Mouse (Mus musculus): ENCODE results near the gene Plekhg3.
A peak's percentile ranks its signal among the peaks of the same experiment; 100 is the strongest.

The Plekhg3 gene

DNA sequence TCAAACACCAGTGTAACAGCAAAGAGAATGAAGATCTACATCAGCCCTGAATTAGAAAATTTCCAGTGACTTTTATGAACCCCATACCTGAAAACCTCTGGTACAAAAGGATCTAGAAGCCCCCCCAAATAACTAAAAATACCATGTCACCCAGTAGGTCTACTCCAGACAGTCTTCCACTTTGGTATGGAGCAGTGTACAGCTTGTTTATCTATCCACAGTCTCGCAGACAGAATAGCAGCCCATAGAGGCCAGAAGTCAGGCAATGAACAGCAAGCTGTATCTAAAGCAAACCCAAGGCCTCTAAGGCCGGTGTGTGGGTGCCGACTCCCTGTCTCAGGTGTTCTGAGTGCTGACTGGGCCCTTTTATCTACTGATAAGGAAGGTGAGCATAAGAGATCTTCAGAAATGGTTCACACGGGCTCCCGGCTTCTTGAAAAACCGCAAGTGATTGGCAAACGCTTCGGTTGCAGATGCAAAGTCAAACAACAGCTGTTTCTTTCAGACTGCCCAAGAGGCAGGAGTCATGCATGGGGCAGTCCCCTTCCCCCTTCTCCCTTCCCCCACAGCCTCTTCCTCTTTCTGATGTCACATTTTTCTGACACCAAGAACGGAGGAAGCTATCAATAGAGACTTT, 3.3 kb upstream of the Plekhg3 start:
- DNase-seq (ENCODE audit: low spot score in 2 of 2), result no peak

DNA sequence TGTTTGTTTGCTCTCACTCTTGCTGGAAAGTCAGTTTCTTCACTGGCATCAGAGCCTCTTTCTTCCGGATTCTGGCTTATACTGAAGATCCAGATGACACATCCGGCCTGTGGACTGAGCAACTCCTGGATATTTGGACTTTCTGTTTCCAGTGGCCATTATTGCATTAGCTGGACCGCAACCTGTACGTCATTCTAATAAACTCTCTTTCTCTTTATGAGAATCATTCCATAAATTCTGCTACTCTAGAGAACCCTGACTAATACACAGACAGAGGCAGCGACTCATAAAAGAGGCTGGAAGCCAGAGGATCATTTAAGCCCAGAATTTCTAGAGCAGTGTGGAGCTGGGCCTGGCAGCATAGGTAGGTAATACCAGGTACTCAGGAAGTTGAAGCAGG, 1.9 kb upstream of the Plekhg3 start:
- DNase-seq (ENCODE audit: low spot score in 2 of 2), result no peak

DNA sequence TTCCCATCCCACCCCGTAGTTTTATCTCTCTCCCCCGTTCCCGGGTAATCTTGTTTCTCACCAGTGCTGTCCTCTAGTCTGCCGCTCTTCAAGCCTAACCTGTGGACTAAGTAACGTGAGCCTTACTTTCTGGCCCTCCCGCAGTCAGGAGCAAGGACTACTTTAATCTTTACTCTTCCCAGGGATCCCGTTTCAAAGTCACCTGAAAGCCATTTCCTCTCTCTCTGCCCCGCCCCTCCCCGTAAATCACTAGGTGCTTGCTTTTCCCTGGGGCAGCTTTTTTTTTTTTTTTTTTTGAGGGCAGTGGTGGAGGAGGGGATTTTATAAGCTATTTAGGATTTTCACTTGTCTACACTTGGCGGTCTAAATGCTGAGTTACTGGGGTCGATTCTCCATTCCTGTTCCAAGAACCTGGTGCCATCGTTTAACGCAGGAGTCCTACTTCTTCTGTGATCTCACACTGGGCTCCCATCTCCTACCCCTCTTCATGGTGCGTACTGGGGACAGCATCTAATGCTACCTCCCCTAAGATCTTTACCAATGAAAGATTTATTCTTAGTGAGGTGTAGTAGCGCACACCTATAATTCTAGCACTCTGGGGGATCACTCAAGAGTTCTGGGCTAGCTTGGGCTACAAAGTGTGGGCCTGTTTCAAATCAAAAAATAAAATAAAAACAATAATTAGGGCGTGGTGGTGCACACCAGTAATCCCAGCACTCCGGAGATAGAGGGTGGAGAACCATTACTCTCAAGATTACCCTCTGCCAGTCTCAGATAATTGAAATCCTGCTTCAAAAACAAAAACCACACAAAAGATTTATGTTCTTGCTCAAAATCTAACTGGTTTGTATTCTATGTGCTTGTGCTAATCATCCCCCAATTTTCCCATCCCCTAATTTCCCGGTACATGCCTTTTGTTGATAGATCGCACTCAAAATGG, 1.6 kb downstream of the Plekhg3 start:
- no peak for DNase-seq (ENCODE audit: low spot score in 2 of 2)

GRCm38 (mm10) chr12:76532926-76533376, 2.3 kb downstream of the Plekhg3 start:
- no peak for DNase-seq (ENCODE audit: low spot score in 2 of 2)

DNA sequence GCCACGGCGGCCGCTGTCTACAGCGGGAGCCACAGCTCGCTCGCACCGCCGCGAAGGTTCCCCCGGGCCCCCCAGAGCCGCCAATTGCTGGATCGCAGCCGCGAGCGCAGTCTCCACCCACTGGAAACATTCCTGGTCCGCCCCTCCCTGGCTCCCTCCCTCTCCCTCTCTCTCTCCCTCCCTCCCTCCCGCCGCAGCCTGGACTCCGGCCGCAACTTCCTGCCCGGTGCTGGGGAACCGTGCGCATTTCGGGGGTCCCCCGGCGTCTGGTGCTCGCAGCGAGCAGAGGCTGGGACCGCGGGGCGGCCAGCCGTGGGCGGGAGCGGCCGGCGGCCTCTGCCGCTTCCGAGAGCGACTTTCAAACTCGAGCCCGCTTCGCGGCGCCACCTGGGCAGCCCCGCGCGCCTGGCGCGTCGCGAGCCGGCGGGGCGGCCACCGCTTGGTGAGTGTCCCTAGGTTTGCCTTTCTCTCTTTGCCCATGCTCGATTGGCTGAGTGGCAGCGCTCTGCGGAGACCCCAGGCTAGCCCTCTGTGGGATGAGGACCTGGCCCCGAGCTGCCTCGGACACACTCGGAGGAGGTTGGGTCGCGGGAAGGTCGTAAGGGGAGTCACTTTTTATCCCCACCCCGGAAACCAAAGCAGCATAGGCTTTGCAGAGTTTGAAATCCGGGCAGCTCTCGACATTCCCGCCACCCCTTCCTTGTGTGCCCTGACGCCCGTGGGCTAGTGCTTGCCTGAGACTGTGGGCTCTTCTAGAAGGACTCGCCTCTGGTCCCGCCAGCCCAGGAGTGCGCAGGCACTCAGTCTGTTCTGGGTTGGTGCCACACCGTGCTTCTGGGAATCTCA, 2.9 kb downstream of the Plekhg3 start:
- DNase-seq (ENCODE audit: low spot score in 2 of 2), result peak in 1 of 2 experiments; percentile 25

DNA sequence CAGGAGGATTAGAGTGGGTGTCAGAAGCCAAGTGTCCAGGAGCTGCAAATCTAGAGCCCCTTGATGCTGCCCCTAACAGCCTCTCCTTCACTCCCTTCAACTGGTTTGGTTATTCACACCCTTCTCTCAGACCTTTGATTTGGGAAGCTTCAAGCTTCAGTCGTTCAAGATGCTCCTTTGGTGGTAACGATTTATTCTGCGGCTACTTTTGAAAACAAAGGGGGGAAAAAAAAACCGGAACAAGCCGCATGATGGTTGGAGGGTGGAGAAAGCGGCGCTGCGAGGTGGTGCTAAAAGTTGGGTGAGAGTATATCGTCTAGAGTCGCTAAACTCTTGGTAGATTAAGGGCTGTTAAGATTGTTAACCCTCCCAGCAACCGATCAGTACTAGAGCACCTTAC, 3.5 kb downstream of the Plekhg3 start:
- no peak for DNase-seq (ENCODE audit: low spot score in 2 of 2)

GRCm38 (mm10) chr12:76534641-76535283, 4.1 kb downstream of the Plekhg3 start:
- DNase-seq (ENCODE audit: low spot score in 2 of 2), result no peak

DNA sequence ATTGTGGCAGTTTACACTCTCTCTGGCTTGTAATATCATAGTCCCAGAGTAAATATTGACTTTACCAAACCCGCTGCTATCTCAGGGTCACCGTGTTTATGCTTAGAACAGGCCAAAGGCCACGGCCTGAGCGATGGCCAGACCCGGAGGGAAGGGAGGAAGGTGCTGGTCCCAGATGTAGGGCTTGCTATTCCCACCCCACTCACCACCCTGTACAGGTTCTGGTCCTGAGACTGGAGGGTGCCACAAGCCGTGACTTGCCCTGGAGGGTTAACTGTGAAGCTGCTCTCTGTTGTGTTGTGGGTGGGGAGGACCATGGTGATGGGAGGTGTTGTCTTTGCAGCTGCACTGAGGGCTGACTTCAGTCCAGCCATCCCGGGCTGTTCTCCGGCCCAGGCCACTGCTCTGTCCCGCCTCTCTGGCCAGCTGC, 4.8 kb downstream of the Plekhg3 start:
- no peak for DNase-seq (ENCODE audit: low spot score in 2 of 2)

DNA sequence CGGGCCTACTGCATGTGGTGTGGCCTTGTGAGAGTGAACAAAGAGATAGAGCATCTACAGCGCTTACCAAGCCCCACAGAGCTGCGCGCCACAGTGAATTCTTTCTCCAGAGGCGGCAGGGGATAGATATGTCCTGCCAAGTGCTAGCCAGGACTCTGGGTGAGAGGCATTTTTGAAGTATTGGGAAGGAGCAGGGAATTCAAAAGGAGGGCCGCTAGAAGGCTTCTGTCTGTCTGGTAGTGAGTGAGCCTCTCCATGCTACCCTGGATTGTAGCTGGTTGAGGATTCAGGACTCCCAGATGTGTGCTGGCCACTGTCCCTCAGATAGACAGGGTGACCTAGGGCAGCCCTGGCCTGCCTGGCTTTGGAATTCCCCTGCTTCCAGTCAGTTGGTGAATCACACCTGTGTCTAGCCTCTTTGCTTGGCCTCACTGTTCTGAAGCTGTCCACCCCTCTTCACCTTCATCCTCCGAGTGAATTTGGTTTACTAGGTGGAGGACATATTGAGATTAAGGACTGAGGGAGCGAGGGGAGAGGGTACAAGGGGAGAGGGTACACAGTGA, 6.0 kb downstream of the Plekhg3 start:
- DNase-seq (ENCODE audit: low spot score in 2 of 2), result no peak

- DNase-seq (ENCODE audit: low spot score in 2 of 2), result no peak
These were observed 6.7 kb downstream of the Plekhg3 start for GRCm38 (mm10) chr12:76537434-76537833.

DNA sequence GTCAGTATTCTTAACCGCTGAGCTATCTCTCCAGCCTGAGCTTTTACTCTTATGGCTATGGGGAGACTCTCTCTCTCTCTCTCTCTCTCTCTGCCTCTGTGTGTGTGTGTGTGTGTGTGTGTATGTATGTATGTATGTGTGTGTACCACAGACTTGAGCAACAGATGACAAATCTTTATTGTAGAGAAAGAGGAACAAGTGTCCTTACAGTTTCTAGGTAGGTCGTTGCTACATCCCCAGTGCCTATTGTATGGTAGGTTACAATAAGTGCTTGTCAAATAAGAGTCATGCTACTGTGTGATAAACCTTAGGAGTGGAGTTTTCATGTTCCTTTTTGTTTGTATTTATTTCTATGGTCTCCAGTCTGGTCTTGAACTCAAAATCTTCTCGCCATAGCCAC, 9.5 kb downstream of the Plekhg3 start:
- DNase-seq (ENCODE audit: low spot score in 2 of 2), result no peak

DNA sequence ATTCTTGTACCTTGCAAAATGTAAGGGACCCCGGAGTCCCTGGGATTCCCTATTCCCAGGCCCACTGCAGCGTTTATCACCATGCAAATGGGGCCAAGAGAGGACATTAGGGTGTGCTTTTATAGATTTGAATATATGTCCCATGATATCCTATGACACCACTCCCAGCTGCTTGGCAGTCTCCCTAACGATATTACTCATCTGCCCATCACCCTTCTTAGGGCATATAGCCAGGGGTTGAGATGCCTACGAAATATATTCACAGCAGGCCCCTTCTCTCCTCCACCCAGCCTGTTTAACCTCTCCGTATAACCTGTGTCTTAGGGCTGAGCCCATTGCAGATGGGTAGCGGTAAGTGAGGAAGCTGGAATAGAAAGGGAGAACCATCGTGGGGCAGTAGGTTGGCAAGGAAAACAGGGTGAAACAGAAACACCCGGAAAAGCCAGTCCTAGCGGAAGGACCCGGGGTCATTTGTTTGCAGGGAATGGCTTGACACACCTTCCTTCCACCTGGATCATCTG, 10.1 kb downstream of the Plekhg3 start:
- DNase-seq (ENCODE audit: low spot score in 2 of 2), result no peak

GRCm38 (mm10) chr12:76541475-76541874, 10.8 kb downstream of the Plekhg3 start:
- no peak for DNase-seq (ENCODE audit: low spot score in 2 of 2)

DNA sequence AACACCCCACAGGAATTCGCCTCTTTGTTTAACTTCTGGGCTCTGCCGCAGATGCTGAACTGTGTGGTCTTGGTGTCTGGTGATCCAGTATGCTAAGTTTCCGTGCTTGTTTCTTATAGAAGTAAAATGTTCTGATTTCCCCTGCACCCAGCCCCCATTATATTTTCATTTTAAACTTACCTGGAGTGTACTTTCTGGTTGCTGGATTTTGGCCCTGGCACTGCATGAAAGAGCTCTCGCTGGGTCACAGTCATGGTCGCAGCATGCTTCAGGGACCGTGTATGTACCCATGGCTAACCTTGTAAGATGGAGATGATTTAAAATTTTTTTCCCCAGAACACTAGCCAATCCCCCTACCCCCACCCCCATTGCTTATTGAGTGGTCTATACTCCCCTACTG, 11.2 kb downstream of the Plekhg3 start:
- DNase-seq (ENCODE audit: low spot score in 2 of 2), result no peak

DNA sequence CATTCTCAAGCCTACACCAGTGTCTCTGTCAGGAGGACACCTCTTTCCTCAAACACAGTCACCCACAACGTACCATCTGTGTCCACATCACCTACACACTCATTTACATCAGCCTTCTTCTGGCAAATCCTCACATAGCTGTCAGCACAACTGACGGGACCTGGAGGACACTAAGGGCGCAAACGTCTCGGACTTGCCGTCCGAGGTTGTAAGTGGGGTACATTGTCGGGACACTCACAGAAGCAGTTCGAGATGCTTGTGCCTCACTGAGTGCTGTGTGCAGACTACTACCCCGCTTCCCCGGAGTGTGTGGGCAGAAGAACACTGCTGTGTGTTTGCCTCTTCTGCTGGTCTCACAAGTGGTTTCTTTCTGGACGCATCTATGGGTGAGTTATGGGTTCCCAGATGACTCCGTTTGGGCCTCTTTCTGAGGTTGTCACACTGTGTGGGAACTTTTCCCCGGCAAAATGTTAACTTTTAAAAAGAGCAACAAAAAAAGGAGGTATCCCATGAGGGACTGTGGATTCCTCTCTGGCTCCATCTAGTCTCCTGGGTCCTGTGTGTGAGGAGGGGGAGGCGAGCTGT, 15.2 kb downstream of the Plekhg3 start:
- no peak for DNase-seq (ENCODE audit: low spot score in 2 of 2)

DNA sequence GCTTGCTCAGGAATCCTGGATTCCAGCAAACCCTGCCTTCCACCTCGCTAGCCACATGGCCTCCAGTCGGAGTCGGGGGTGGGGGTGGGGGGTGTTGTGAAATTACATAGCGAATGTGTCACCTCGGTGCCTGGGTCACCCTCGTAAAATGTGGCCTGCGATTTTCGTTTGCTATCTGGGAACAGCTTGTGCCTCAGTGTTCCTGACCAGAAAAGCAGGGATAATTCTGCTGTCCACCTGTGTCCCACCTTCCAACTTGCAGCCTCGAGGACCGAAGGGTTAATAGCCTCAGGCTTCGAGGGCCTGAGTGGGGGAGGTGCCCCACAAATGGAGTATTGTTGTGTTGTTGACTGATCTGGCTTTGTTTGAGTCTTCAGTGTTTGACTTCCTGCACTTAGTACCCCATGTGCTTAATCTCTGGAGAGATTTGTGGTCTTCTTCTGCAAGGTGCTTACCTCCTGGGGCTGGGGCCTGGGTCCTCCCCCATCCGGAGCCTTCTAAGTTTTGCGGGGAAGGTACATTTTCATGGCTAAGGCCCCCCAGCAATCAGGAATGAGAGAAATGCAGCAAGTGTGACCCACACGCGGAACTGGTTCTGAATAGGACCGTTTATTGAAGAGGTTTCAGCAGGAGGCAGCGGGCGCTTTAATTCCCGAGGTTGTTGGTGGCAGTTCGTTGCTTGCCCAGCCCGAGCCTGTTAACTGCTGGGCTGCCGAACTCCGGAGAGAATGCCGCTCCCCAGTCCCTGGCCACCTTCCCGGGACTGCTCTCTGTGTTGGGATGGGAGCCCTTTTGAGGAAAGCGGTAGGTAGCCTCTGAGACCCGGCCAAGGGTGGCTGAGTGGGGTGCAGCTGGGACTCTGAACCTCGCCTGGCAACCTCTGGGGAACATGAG, 15.9 kb downstream of the Plekhg3 start:
- DNase-seq (ENCODE audit: low spot score in 2 of 2), result no peak

DNA sequence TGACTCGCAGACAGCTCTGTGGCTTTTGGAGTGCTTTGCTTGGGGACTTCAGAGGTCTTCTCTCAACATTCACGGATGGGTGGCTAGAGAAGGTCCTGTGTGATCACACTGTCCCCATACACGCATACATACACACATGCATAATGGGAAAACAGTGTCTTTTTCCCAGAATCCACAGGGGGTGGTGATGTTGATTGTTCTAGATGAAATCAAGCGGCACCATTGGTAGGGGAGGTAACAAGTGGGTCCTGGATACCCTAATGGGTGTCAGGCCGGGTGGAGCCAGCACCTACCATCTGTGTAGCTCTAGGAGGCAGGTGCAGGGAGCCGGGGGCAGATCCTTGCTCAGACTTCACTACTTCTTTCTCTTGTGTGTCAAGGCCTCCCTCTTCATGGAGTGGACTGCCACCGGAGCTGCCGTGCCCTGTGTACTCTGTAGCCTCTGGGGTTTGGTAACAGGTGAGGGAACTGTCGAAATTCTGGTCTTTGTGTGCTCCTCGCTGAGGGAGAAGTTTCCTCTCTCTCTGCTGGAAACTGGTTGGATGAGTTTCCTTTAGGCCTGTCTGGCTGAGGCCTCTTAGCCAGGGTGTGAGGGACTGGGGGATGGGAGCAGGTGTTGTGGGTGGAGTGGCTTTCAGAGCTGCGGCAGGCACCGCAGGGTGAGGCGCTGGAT, 16.9 kb downstream of the Plekhg3 start:
- DNase-seq (ENCODE audit: low spot score in 2 of 2), result no peak

DNA sequence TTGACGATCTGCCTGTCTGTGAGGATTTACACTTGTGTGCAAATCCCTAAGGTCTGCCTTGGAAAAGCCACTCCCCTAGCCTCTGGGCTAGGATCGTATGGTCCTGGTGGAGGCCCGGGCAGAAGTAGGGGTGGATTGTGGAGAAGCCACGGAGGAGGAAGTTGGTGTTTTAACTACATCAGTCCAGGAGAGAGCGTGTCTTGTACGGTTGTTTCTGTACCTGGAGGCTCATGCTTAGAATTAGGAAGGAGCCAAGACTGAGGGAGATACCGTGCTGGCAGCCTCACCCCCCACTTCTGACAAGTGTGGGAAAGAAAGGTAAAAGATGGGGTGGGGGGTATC, 17.4 kb downstream of the Plekhg3 start:
- DNase-seq (ENCODE audit: low spot score in 2 of 2), result no peak

DNA sequence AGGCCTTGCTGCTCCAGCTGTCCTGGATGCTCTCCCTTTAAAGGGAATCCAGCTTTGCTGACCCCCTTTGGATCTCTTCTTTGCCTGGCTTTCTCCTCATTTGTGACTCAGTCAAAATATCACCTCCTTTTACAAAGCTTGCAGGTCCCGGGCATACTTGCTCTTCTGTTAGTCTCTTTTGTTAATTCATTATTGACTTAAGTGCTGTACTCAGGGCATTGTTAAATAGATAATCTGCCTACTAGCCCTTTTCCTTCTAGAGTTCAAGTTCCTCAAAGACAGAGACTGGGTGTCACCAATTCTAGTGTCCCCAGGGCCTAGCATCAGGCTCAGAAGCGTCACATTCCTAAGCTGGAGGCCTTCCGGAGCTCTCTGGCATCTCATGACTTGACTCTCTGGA, 18.5 kb downstream of the Plekhg3 start:
- DNase-seq (ENCODE audit: low spot score in 2 of 2), result no peak
